ENCODE assay signal across 16 mouse cellular contexts in genomic region chr1:135263316-135263715, GRCm38 (mm10). TPM values are rescaled to one million over a fixed set of nuclear protein-coding genes. Genes with fewer than 3 reads are reported as not detected.
"Had no signal": no experiment of that assay in that cellular context is flagged by ENCODE, and none has a peak within 500 bp of the region (broad histone marks: within the 10 kb centered on the region; RNA-seq: fewer than 3 reads in every experiment).

No protein-coding gene starts in this region.

- DNase-seq: gastrocnemius, postnatal 14 days; gastrocnemius, postnatal 36 days; heart, adult 18-20 months; heart, postnatal 14 days; heart, postnatal 36 days; kidney, adult 11 months; kidney, adult 8-10 months; layer of hippocampus, adult 9-11 months; layer of hippocampus, postnatal 36 days; left cerebral cortex, postnatal 4 days had no signal

RNA-seq across cellular contexts. Expression of gene Elf3, which starts 4.9 kb away (rescaled TPM):
- total RNA-seq: gastrocnemius, postnatal 36 days; heart, postnatal 36 days; hematopoietic stem cell, adult 5-6 weeks; layer of hippocampus, adult 18-20 months; layer of hippocampus, adult 8-10 months; layer of hippocampus, postnatal 14 days; layer of hippocampus, postnatal 36 days; left cerebral cortex, adult 18-20 months; left cerebral cortex, postnatal 10 days had no signal
